Mouse (Mus musculus) liver, embryonic 14.5 days (tissue): Measurements from ENCODE around the gene Atp2c2. TPM values are rescaled to one million over a fixed set of nuclear protein-coding genes. Genes with fewer than 3 reads are reported as not detected.

Source experiments
- ATAC-seq: fragments of 200-750 bp; cut with Nextera tagmentation; 2 replicates; pipeline ENCODE4 v1.8.0; 2017; ENCODE audit warnings: moderate number of reproducible peaks, mild to moderate bottlenecking, moderate library complexity; ENCODE audit not compliant: insufficient read depth
- DNase-seq, 3 experiments: peaks; one replicate each; pipeline ENCODE4 v3.0.0-alpha.2; 2012 to 2013; ENCODE audit warnings: low read depth in 3 of 3, low spot score in 3 of 3
- H3K27ac ChIP-seq: fragments of 300-500 bp; sonication (generic); 2 replicates; pipeline ENCODE4 v1.5.1; 2014; ENCODE audit warnings: moderate library complexity, mild to moderate bottlenecking, control low read depth, inconsistent platforms
- H3K27me3 ChIP-seq: fragments of 300-500 bp; sonication (generic); 2 replicates; pipeline ENCODE4 v1.6.1; 2014; ENCODE audit warnings: mild to moderate bottlenecking, low read length, moderate library complexity; ENCODE audit not compliant: control insufficient read depth, insufficient read depth
- H3K36me3 ChIP-seq: fragments of 300-500 bp; sonication (generic); replicated peaks from 2 replicates; pipeline ENCODE4 v1.6.1; 2014; ENCODE audit warnings: low read depth; ENCODE audit not compliant: control insufficient read depth, insufficient read depth
- H3K4me1 ChIP-seq, 2 experiments: fragments of 200-500 bp in 1 of 2; fragments of 300-500 bp in 1 of 2; sonication (generic) in 1 of 2; replicated peaks; 2 replicates each; pipeline ENCODE4 v1.6.1; 2012 to 2014; ENCODE audit warnings: antibody characterized with exemption in 1 of 2, inconsistent platforms in 1 of 2, low read length in 1 of 2; ENCODE audit not compliant: control insufficient read depth in 2 of 2, insufficient read depth in 2 of 2
- H3K4me2 ChIP-seq: fragments of 300-500 bp; sonication (generic); 2 replicates; pipeline ENCODE4 v1.6.1; 2014; ENCODE audit warnings: low read depth, mild to moderate bottlenecking, control low read depth, moderate library complexity
- H3K4me3 ChIP-seq, 2 experiments: fragments of 200-500 bp in 1 of 2; fragments of 300-500 bp in 1 of 2; sonication (generic) in 1 of 2; 2 replicates each; pipeline ENCODE4 v1.5.1; 2012 to 2014; ENCODE audit warnings: low read depth in 2 of 2, low read length in 2 of 2, mild to moderate bottlenecking in 2 of 2, control low read depth in 1 of 2, inconsistent platforms in 1 of 2, moderate library complexity in 1 of 2; ENCODE audit not compliant: insufficient read depth in 1 of 2
- H3K9ac ChIP-seq: fragments of 300-500 bp; sonication (generic); replicated peaks from 2 replicates; pipeline ENCODE4 v1.6.1; 2014; ENCODE audit warnings: mild to moderate bottlenecking, control low read depth, moderate library complexity
- H3K9me3 ChIP-seq: fragments of 300-500 bp; sonication (generic); 2 replicates; pipeline ENCODE4 v1.6.1; 2016; ENCODE audit warnings: low read length, mixed read lengths; ENCODE audit not compliant: control insufficient read depth
- CTCF ChIP-seq: IDR thresholded peaks from 2 replicates; pipeline ENCODE4 v1.5.1; 2016; ENCODE audit warnings: antibody characterized with exemption, low read depth, control low read depth
- EP300 ChIP-seq: IDR thresholded peaks from 2 replicates; pipeline ENCODE4 v1.6.1; 2016; ENCODE audit warnings: antibody characterized with exemption, low read depth
- WGBS: fragments of 180-500 bp; shearing (Covaris S2); extraction: QIAGEN DNeasy Blood & Tissue Kit; methylation state at CpG from one replicate; pipeline ENCODE4 v1.1.7; 2014; ENCODE audit not compliant: insufficient replicate concordance; 5-methylcytosine and 5-hydroxymethylcytosine counted together
- polyA plus RNA-seq, 2 experiments: library from polyadenylated mRNA; depleted of rRNA in 1 of 2; stranded (reverse) in 1 of 2; unstranded in 1 of 2; fragments of >200 nt; fragmentation: Nextera tagmentation in 1 of 2; extraction: Ambion mirVana in 1 of 2; gene quantifications; 2 replicates each; pipeline versions ENCODE4 v1.2.1 to v1.2.3; 2012 to 2014

The Atp2c2 gene
- polyA plus RNA-seq, 2 experiments: 0.08 to 0.10 TPM

DNA sequence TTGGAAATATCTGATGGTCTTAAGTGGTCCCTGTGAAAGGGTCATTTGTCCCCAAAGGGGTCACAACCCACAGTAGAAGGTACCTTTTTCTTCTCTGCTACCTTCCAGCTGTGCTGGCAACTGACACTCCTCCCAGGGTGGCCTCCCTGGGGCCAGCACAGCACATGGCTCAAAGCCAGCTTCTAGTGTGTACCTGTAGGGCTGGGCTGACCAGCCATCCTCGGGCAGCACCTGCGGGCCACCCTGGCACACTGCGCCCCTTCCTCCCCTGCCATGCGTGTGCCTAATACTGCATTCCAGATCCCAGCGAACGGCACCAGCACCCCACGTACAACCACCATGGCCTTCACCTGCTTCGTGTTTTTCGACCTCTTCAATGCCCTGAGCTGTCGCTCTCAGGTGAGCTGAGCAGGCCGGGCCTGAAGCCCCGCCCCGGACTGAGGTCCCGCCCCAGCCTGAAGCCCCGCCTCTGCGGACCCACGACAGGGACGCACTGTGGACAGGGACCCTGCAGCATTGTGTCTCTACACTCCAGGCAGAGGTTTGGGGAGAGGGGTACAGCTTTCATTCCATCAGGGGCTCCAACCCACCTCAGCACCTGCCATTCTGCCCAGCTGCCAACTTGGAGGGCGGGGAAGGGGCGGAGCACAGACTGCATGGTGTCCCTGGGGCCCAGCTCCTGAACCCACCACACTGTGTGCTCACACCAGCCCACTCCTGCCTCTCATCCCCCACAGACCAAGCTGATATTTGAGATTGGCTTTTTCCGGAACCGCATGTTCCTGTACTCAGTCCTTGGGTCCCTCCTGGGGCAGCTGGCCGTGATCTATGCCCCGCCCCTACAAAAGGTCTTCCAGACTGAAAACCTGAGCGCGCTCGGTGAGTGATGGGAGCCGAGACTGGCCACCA lies 55.7 kb downstream of the Atp2c2 start:
- H3K4me3 ChIP-seq: peak overlapping the region in 1 of 2 experiments; percentile 17; a peak in 2 of 4 replicates
- no peaks in the 10 kb centered on the region for H3K27me3 ChIP-seq
- DNase-seq (no peak), ATAC-seq (peak; percentile 47)
- H3K4me1 ChIP-seq: no peaks in the 10 kb centered on the region
- no peak overlapping the region for H3K9ac ChIP-seq
- no peaks in the 10 kb centered on the region for H3K36me3 ChIP-seq
- H3K9me3 ChIP-seq: no peaks in the 10 kb centered on the region
- peak overlapping the region; percentile 50 for H3K4me2 ChIP-seq
- TF ChIP-seq EP300: no peak
- TF ChIP-seq CTCF: no peak
- H3K27ac ChIP-seq: no peak overlapping the region
- 17% methylated on average over 28 of the region's 28 CpGs for WGBS

DNA sequence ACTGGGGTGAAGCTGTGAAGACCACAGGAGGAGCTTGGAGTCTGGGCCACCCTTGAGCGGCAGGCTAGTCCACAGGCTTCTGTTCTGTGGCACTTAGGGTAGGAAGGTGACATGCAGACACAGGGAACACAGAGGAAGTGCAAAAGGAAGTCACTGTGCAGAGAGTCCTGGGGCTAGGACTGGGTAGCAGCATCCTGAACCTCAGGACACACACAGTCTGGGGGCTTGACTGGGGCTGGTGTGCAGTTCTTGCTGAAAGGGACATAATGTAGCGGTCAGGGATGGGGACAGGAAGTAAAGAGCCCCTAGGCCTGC lies 56.3 kb downstream of the Atp2c2 start:
- H3K4me3 ChIP-seq: no peak overlapping the region
- no peaks in the 10 kb centered on the region for H3K27me3 ChIP-seq
- TF ChIP-seq CTCF: no peak
- no peak for TF ChIP-seq EP300
- DNase-seq: no peak
- ATAC-seq: no peak
- H3K4me1 ChIP-seq: no peaks in the 10 kb centered on the region
- 50% methylated on average over 2 of the region's 2 CpGs for WGBS
- no peaks in the 10 kb centered on the region for H3K36me3 ChIP-seq
- peak overlapping the region; percentile 50 for H3K4me2 ChIP-seq
- no peak overlapping the region for H3K27ac ChIP-seq
- H3K9me3 ChIP-seq: no peaks in the 10 kb centered on the region
- no peak overlapping the region for H3K9ac ChIP-seq

DNA sequence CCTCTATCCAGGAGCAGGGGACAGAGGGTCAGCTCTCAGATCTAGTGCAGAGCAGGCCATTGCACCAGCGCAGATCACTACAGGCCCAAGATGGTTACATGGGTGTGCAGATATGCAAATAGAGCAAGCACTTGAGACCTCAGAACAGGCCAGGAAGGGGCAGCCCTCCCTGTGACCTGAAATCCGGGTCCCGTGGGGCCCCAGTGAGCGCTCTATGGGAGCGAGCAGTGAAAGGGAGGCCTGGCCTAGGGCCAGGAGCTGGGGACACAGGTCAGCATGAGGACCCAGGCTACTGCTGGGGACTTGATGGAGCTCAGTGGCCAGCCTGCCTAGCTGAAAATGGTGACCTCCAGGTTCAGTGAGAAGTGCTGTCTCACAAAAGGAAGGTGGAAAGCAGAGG lies 56.7 kb downstream of the Atp2c2 start:
- H3K4me2 ChIP-seq: no peak overlapping the region
- ATAC-seq: no peak
- H3K4me1 ChIP-seq: no peaks in the 10 kb centered on the region
- WGBS: 38% methylated on average over 5 of the region's 5 CpGs
- TF ChIP-seq EP300: no peak
- no peak for TF ChIP-seq CTCF
- H3K27ac ChIP-seq: no peak overlapping the region
- no peaks in the 10 kb centered on the region for H3K27me3 ChIP-seq
- no peaks in the 10 kb centered on the region for H3K9me3 ChIP-seq
- no peaks in the 10 kb centered on the region for H3K36me3 ChIP-seq
- no peak for DNase-seq
- H3K4me3 ChIP-seq: no peak overlapping the region
- H3K9ac ChIP-seq: no peak overlapping the region

DNA sequence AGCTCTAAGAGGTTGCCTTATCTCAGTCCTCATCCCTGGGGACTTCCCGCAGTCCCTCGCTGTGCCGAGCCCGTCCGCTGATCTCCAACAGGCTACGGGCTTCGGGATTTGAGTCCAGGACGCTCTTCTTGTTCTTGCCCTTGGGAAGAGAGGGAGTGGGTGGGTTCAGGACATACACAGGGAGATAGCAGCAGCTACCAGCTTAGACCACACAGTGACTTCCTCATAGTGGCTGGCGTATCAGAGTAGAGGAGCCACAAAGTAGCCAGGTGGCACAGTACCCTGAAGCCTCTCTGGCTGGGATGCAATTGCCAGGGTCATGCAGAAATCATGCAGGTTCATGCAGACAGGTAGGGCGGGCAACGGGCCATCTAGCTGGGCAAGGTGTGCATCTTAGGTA lies 61.9 kb downstream of the Atp2c2 start:
- WGBS: 78% methylated on average over 11 of the region's 11 CpGs
- H3K4me3 ChIP-seq: no peak overlapping the region

DNA sequence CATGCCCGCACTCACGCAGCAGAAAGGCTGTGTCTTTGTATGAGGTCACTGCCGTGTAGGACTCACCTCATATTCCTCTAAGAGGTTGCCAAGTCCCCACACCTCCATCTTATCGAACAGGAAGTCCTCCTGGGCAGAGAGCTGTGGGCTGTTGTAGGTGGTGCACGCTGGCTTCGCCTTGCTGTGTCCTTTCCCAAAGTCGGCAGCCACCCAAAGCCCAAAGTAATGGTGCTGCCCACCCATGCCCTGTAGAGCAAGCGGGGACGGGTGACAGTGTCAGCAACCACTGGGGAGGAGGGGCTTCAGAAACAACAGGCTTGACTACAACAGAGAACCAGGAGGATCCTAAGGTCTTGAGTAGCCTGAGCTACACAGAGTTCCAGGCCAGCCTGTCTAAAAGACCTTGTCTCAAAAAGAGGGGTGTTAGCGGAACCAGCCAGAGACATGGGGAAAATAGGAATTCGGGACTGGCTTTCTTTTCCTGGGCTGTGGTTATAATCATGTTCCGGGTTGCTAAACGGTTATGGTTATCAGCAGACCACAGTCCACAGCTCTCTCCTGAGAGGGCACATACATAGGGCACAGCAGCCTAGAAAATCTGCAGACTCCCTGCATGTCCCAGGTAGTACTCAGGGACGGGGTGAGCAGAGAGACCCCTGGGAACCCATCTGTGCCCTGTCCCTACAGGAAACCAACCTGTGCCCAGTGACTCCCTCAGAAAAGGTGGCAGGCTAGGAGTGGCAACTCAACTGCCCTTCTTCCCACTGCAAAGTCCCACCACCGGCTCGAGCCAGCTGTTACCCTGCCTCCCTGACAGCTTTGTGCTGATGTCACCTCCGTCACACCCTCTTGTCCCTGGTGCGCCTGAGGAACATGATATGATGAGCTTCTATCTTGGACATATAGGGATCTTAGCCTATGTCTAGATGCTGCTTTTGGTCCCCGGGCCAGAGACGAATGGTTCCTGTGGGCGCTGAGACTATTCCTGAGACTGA lies 62.7 kb downstream of the Atp2c2 start:
- no peak for DNase-seq
- TF ChIP-seq CTCF (no peak), EP300 (no peak; the same call in 1 of the 2 replicates)
- Histone ChIP-seq H3K9ac (no peak overlapping the region; the same call in 1 of the 2 replicates), H3K27me3 (no peaks in the 10 kb centered on the region), H3K4me2 (no peak overlapping the region), H3K4me3 (no peak overlapping the region), H3K4me1 (no peaks in the 10 kb centered on the region; a peak in 1 of 4 replicates), H3K27ac (no peak overlapping the region), H3K36me3 (no peaks in the 10 kb centered on the region), H3K9me3 (no peaks in the 10 kb centered on the region)
- ATAC-seq: peak; percentile 61
- WGBS: 33% methylated on average over 21 of the region's 21 CpGs

More for the DNA sequence above, 61.9 kb downstream of the Atp2c2 start:
- Histone ChIP-seq H3K27ac (no peak overlapping the region), H3K4me1 (no peaks in the 10 kb centered on the region; a peak in 1 of 4 replicates), H3K36me3 (no peaks in the 10 kb centered on the region), H3K27me3 (no peaks in the 10 kb centered on the region), H3K9me3 (no peaks in the 10 kb centered on the region), H3K4me2 (no peak overlapping the region), H3K9ac (no peak overlapping the region)
- ATAC-seq (no peak), DNase-seq (no peak)
- TF ChIP-seq CTCF (no peak), EP300 (no peak)
